Mouse (Mus musculus) liver, adult 2 months (tissue): ENCODE results near the gene Zfp429. TPM values are rescaled to one million over a fixed set of nuclear protein-coding genes. Genes with fewer than 3 reads are reported as not detected.
A peak's percentile ranks its signal among the peaks of the same experiment; 100 is the strongest.

Experiments
- DNase-seq: peaks from one replicate; pipeline ENCODE4 v3.0.0-alpha.2; 2011; ENCODE audit warnings: low read depth, low spot score; ENCODE audit errors: extremely low read depth
- H3K27ac ChIP-seq: fragments of 200-500 bp; replicated peaks from 2 replicates; pipeline ENCODE4 v1.5.1; 2012; ENCODE audit warnings: low read depth, mild to moderate bottlenecking, control low read depth, inconsistent platforms, low read length; ENCODE audit not compliant: insufficient read depth
- H3K27me3 ChIP-seq: fragments of 200-500 bp; 2 replicates; pipeline ENCODE4 v1.6.1; 2012; ENCODE audit warnings: mild to moderate bottlenecking, moderate library complexity, low read length, inconsistent platforms; ENCODE audit not compliant: control insufficient read depth, insufficient read depth
- H3K36me3 ChIP-seq: fragments of 200-500 bp; 2 replicates; pipeline ENCODE4 v1.6.1; 2012; ENCODE audit warnings: low read length, inconsistent platforms; ENCODE audit not compliant: control insufficient read depth, insufficient read depth
- H3K4me1 ChIP-seq: fragments of 200-500 bp; 2 replicates; pipeline ENCODE4 v1.6.1; 2011; ENCODE audit warnings: low read length; ENCODE audit not compliant: control insufficient read depth, insufficient read depth
- H3K4me3 ChIP-seq: fragments of 200-500 bp; 2 replicates; pipeline ENCODE4 v1.5.1; 2011; ENCODE audit warnings: low read depth, mild to moderate bottlenecking, control low read depth, low read length, moderate library complexity; ENCODE audit not compliant: insufficient read depth
- H3K79me2 ChIP-seq: fragments of 200-500 bp; 2 replicates; pipeline ENCODE4 v1.6.1; 2012; ENCODE audit warnings: inconsistent platforms, mild to moderate bottlenecking, low read length, moderate library complexity; ENCODE audit not compliant: control insufficient read depth, insufficient read depth
- H3K9ac ChIP-seq: fragments of 200-500 bp; 2 replicates; pipeline ENCODE4 v1.6.1; 2012; ENCODE audit warnings: low read depth, mild to moderate bottlenecking, control low read depth, inconsistent platforms, low read length
- CTCF ChIP-seq: fragments of 200-500 bp; IDR thresholded peaks from 2 replicates; pipeline ENCODE4 v1.5.1; 2011; ENCODE audit warnings: low read depth, low read length, control low read depth
- POLR2A ChIP-seq: fragments of 200-500 bp; IDR thresholded peaks from 2 replicates; pipeline ENCODE4 v1.6.1; 2011; ENCODE audit warnings: low read length, control low read depth; ENCODE audit not compliant: insufficient read depth; ENCODE audit errors: extremely low read depth
- WGBS: fragments of 180-500 bp; shearing (Covaris S2); methylation state at CpG from one replicate; pipeline ENCODE4 v1.1.7; 2018; 5-methylcytosine and 5-hydroxymethylcytosine counted together
- polyA plus RNA-seq: library from polyadenylated mRNA; depleted of rRNA; stranded (reverse); fragments of >200 nt; gene quantifications from 2 replicates; pipeline ENCODE4 v1.2.3, GENCODE M21; 2012; rRNA removed
- total RNA-seq: library from RNA; depleted of rRNA; stranded (reverse); fragments of >200 nt; gene quantifications from 2 replicates; pipeline ENCODE4 v1.2.3, GENCODE M21; 2014; rRNA removed

Gene Zfp429
- total and polyA plus RNA-seq, 2 experiments, result 0.69 to 3.0 TPM

- Histone ChIP-seq H3K27ac (peak within 1 kb of the TSS; percentile 68), H3K36me3 (no peaks in the 10 kb centered on the region; the same call in 1 of the 2 replicates), H3K27me3 (no peaks in the 10 kb centered on the region), H3K4me1 (peaks cover 3% of the 10 kb centered on the region), H3K79me2 (peaks cover 5% of the 10 kb centered on the region), H3K9ac (peak within 1 kb of the TSS; percentile 66), H3K4me3 (peak within 1 kb of the TSS; percentile 50)
- DNase-seq, result peak; percentile 91
- TF ChIP-seq CTCF, result 0 out of 2 replicates have a peak, but pooled peaks have one; percentile 12
- TF ChIP-seq POLR2A, result no peak
- under 1% methylated on average over 15 of the region's 15 CpGs for WGBS
These were observed 39.4 kb downstream of the Zfp429 start, which contains the start of the genes Gm28044 and Zfp953 for GRCm38 (mm10) chr13:67360131-67360744. Gene Gm28044 (minus strand): TSS chr13:67360536. Gene Zfp953 (minus strand): TSS chr13:67360605.

- no peak for TF ChIP-seq CTCF
- no peak for TF ChIP-seq POLR2A
- DNase-seq, result no peak
- no peaks in the 10 kb centered on the region; the same call in 1 of the 2 replicates for H3K79me2 ChIP-seq
- no peaks in the 10 kb centered on the region for H3K4me1 ChIP-seq
- no peak overlapping the region for H3K4me3 ChIP-seq
- no peak overlapping the region for H3K27ac ChIP-seq
- H3K9ac ChIP-seq, result no peak overlapping the region
- no peaks in the 10 kb centered on the region for H3K27me3 ChIP-seq
- H3K36me3 ChIP-seq, result peaks cover 2% of the 10 kb centered on the region; the same call in 1 of the 2 replicates
These were observed 47.8 kb downstream of the Zfp429 start for GRCm38 (mm10) chr13:67351854-67352253.

GRCm38 (mm10) chr13:67343422-67343821 lies 56.2 kb downstream of the Zfp429 start:
- 93% methylated on average over 2 of the region's 2 CpGs for WGBS
- no peak overlapping the region for H3K27ac ChIP-seq

More at GRCm38 (mm10) chr13:67343422-67343821, 56.2 kb downstream of the Zfp429 start:
- no peaks in the 10 kb centered on the region for H3K4me1 ChIP-seq
- DNase-seq, result no peak
- H3K79me2 ChIP-seq, result no peaks in the 10 kb centered on the region
- H3K9ac ChIP-seq, result no peak overlapping the region
- H3K27me3 ChIP-seq, result no peaks in the 10 kb centered on the region
- H3K4me3 ChIP-seq, result no peak overlapping the region
- TF ChIP-seq POLR2A, result no peak
- no peak for TF ChIP-seq CTCF
- peaks cover 29% of the 10 kb centered on the region for H3K36me3 ChIP-seq

Other genes starting within 250 kb of the Zfp429 start
- gene Rsl1, start 226.6 kb downstream of the Zfp429 start, total RNA-seq, result 2.4 and 3.2 TPM in 2 replicates
- 0.30 and 0.33 TPM in 2 replicates for gene Rsl1, start 226.6 kb downstream of the Zfp429 start, polyA plus RNA-seq
- gene Zfp455, start 205.3 kb downstream of the Zfp429 start, total RNA-seq, result 1.3 and 1.8 TPM in 2 replicates
- gene Zfp455, start 205.3 kb downstream of the Zfp429 start, polyA plus RNA-seq, result 0.10 and 0.11 TPM in 2 replicates
- gene Zfp458, start 121.4 kb downstream of the Zfp429 start, total RNA-seq, result 1.9 TPM in 2 replicates
- 0.21 and 0.26 TPM in 2 replicates for gene Zfp458, start 121.4 kb downstream of the Zfp429 start, polyA plus RNA-seq
- 1.9 and 4.0 TPM in 2 replicates for gene Zfp457, start 93.3 kb downstream of the Zfp429 start, total RNA-seq
- 0.51 and 0.87 TPM in 2 replicates for gene Zfp457, start 93.3 kb downstream of the Zfp429 start, polyA plus RNA-seq
- 4.4 and 4.9 TPM in 2 replicates for gene Zfp595, start 67.2 kb downstream of the Zfp429 start, total RNA-seq
- gene Zfp595, start 67.2 kb downstream of the Zfp429 start, polyA plus RNA-seq, result 0.48 and 0.50 TPM in 2 replicates
- gene Gm28044, start 39.3 kb downstream of the Zfp429 start, total RNA-seq, result 0.40 TPM in 1 of 2 replicates, not detected in the other
- gene Gm28044, start 39.3 kb downstream of the Zfp429 start, polyA plus RNA-seq, result 0.24 TPM in 1 of 2 replicates, not detected in the other
- 2.4 and 2.8 TPM in 2 replicates for gene Zfp953, start 39.2 kb downstream of the Zfp429 start, total RNA-seq
- gene Zfp953, start 39.2 kb downstream of the Zfp429 start, polyA plus RNA-seq, result 0.26 and 0.28 TPM in 2 replicates
- 0.27 and 0.65 TPM in 2 replicates for gene Gm28041, start 24.1 kb downstream of the Zfp429 start, total RNA-seq
- not detected in 2 replicates for gene Gm28041, start 24.1 kb downstream of the Zfp429 start, polyA plus RNA-seq
- 1.0 and 1.5 TPM in 2 replicates for gene Zfp456, start 24.0 kb downstream of the Zfp429 start, total RNA-seq
- 0.09 and 0.11 TPM in 2 replicates for gene Zfp456, start 24.0 kb downstream of the Zfp429 start, polyA plus RNA-seq
- 0.07 and 0.28 TPM in 2 replicates for gene Zfp459, start 21.6 kb upstream of the Zfp429 start, total RNA-seq
- gene Zfp459, start 21.6 kb upstream of the Zfp429 start, polyA plus RNA-seq, result 0.04 and 0.11 TPM in 2 replicates
- gene Zfp874a, start 51.8 kb upstream of the Zfp429 start, total RNA-seq, result 26.6 and 32.5 TPM in 2 replicates
- 2.3 and 4.5 TPM in 2 replicates for gene Zfp874a, start 51.8 kb upstream of the Zfp429 start, polyA plus RNA-seq
- 7.2 and 8.7 TPM in 2 replicates for gene Zfp874b, start 84.4 kb upstream of the Zfp429 start, total RNA-seq
- 1.7 and 2.7 TPM in 2 replicates for gene Zfp874b, start 84.4 kb upstream of the Zfp429 start, polyA plus RNA-seq
- gene Zfp58, start 100.7 kb upstream of the Zfp429 start, total RNA-seq, result 3.8 and 5.2 TPM in 2 replicates
- 0.56 and 0.68 TPM in 2 replicates for gene Zfp58, start 100.7 kb upstream of the Zfp429 start, polyA plus RNA-seq
- gene Gm26965, start 126.3 kb upstream of the Zfp429 start, total RNA-seq, result 0.07 TPM in 1 of 2 replicates, not detected in the other
- not detected in 2 replicates for gene Gm26965, start 126.3 kb upstream of the Zfp429 start, polyA plus RNA-seq
- gene Zfp87, start 126.4 kb upstream of the Zfp429 start, total RNA-seq, result 14.9 and 16.6 TPM in 2 replicates
- gene Zfp87, start 126.4 kb upstream of the Zfp429 start, polyA plus RNA-seq, result 7.1 and 12.3 TPM in 2 replicates
- gene Zfp748, start 154.0 kb upstream of the Zfp429 start, total RNA-seq, result 6.8 and 8.9 TPM in 2 replicates
- 0.66 and 0.81 TPM in 2 replicates for gene Zfp748, start 154.0 kb upstream of the Zfp429 start, polyA plus RNA-seq
- 7.1 and 9.5 TPM in 2 replicates for gene Zfp729b, start 209.9 kb upstream of the Zfp429 start, total RNA-seq
- 0.27 and 0.32 TPM in 2 replicates for gene Zfp729b, start 209.9 kb upstream of the Zfp429 start, polyA plus RNA-seq
- gene Gm49345, start 237.9 kb upstream of the Zfp429 start, total RNA-seq, result not detected in 2 replicates
- gene Gm49345, start 237.9 kb upstream of the Zfp429 start, polyA plus RNA-seq, result not detected in 2 replicates
- gene Zfp729a, start 238.0 kb upstream of the Zfp429 start, total RNA-seq, result 3.9 and 4.9 TPM in 2 replicates
- 0.30 and 0.70 TPM in 2 replicates for gene Zfp729a, start 238.0 kb upstream of the Zfp429 start, polyA plus RNA-seq